Mouse (Mus musculus) embryonic facial prominence, embryonic 13.5 days (tissue): ENCODE results near the gene Itpr3. TPM values are rescaled to one million over a fixed set of nuclear protein-coding genes. Genes with fewer than 3 reads are reported as not detected.
A peak's percentile ranks its signal among the peaks of the same experiment; 100 is the strongest.

Experiments
- ATAC-seq: fragments of 200-750 bp; cut with Nextera tagmentation; 2 replicates; pipeline ENCODE4 v1.8.0; 2017; ENCODE audit warnings: low read depth; ENCODE audit not compliant: insufficient number of reproducible peaks, insufficient read depth, low FRiP score, low TSS enrichment
- H3K27ac ChIP-seq: fragments of 300-500 bp; sonication (generic); 2 replicates; pipeline ENCODE4 v1.5.1; 2015; ENCODE audit warnings: moderate library complexity, mild to moderate bottlenecking, inconsistent platforms
- H3K27me3 ChIP-seq: fragments of 300-500 bp; sonication (generic); 2 replicates; pipeline ENCODE4 v1.6.1; 2015; ENCODE audit warnings: mild to moderate bottlenecking, inconsistent platforms
- H3K36me3 ChIP-seq: fragments of 300-500 bp; sonication (generic); 2 replicates; pipeline ENCODE4 v1.6.1; 2015; ENCODE audit warnings: mild to moderate bottlenecking, inconsistent platforms
- H3K4me1 ChIP-seq: fragments of 300-500 bp; sonication (generic); 2 replicates; pipeline ENCODE4 v1.6.1; 2015; ENCODE audit warnings: inconsistent platforms
- H3K4me2 ChIP-seq: fragments of 300-500 bp; sonication (generic); 2 replicates; pipeline ENCODE4 v1.6.1; 2015; ENCODE audit warnings: moderate library complexity, mild to moderate bottlenecking, inconsistent platforms
- H3K4me3 ChIP-seq: fragments of 300-500 bp; sonication (generic); 2 replicates; pipeline ENCODE4 v1.5.1; 2015; ENCODE audit warnings: mild to moderate bottlenecking, inconsistent platforms
- H3K9ac ChIP-seq: fragments of 300-500 bp; sonication (generic); 2 replicates; pipeline ENCODE4 v1.6.1; 2015; ENCODE audit warnings: mild to moderate bottlenecking, inconsistent platforms
- H3K9me3 ChIP-seq: fragments of 300-500 bp; sonication (generic); 2 replicates; pipeline ENCODE4 v1.6.1; 2016; ENCODE audit warnings: inconsistent platforms
- WGBS: fragments of 180-500 bp; shearing (Covaris S2); methylation state at CpG from one replicate; pipeline ENCODE4 v1.1.7; 2015; ENCODE audit warnings: mixed read lengths; 5-methylcytosine and 5-hydroxymethylcytosine counted together
- polyA plus RNA-seq: library from polyadenylated mRNA; unstranded; fragments of >200 nt; fragmentation: Nextera tagmentation; extraction: Ambion mirVana; gene quantifications from 2 replicates; pipeline ENCODE4 v1.2.1, GENCODE M21; 2015

Itpr3 gene
- polyA plus RNA-seq, 1 experiment from 2014 or later, result 3.8 TPM

- WGBS, result under 1% methylated on average over 24 of the region's 24 CpGs
- no peak for ATAC-seq
These were observed 482 bp downstream of the Itpr3 start for GRCm38 (mm10) chr17:27057517-27058055.

GRCm38 (mm10) chr17:27060698-27061097, 3.6 kb downstream of the Itpr3 start:
- H3K4me2 ChIP-seq, result 0 out of 2 replicates have a peak overlapping the region, but pooled peaks have one; percentile 11
- peaks cover 57% of the 10 kb centered on the region for H3K4me1 ChIP-seq
- no peak overlapping the region for H3K4me3 ChIP-seq
- WGBS, result 68% methylated on average over 8 of the region's 8 CpGs
- no peak for ATAC-seq
- no peaks in the 10 kb centered on the region for H3K9me3 ChIP-seq
- no peaks in the 10 kb centered on the region for H3K36me3 ChIP-seq
- H3K27me3 ChIP-seq, result peaks cover 13% of the 10 kb centered on the region
- H3K9ac ChIP-seq, result no peak overlapping the region
- H3K27ac ChIP-seq, result no peak overlapping the region

More at GRCm38 (mm10) chr17:27057517-27058055, 482 bp downstream of the Itpr3 start:
- Histone ChIP-seq H3K36me3 (no peaks in the 10 kb centered on the region), H3K4me3 (peak overlapping the region; percentile 64), H3K4me1 (peaks cover 42% of the 10 kb centered on the region), H3K27me3 (peaks cover 13% of the 10 kb centered on the region), H3K9me3 (no peaks in the 10 kb centered on the region), H3K4me2 (peak overlapping the region; percentile 89), H3K9ac (peak overlapping the region; percentile 77), H3K27ac (peak overlapping the region; percentile 90)

- no peak overlapping the region for H3K27ac ChIP-seq
- no peak overlapping the region for H3K4me2 ChIP-seq
- H3K4me3 ChIP-seq, result no peak overlapping the region
- no peaks in the 10 kb centered on the region for H3K36me3 ChIP-seq
- no peaks in the 10 kb centered on the region for H3K9me3 ChIP-seq
- ATAC-seq, result no peak
- H3K27me3 ChIP-seq, result peaks cover 13% of the 10 kb centered on the region
- no peak overlapping the region for H3K9ac ChIP-seq
- WGBS, result 94% methylated on average over 3 of the region's 3 CpGs
- peaks cover 55% of the 10 kb centered on the region for H3K4me1 ChIP-seq
These were observed 4.6 kb downstream of the Itpr3 start for GRCm38 (mm10) chr17:27061727-27062126.

- Histone ChIP-seq H3K27me3 (peaks cover 13% of the 10 kb centered on the region), H3K4me3 (no peak overlapping the region), H3K9me3 (no peaks in the 10 kb centered on the region), H3K4me1 (peaks cover 48% of the 10 kb centered on the region), H3K4me2 (no peak overlapping the region), H3K27ac (no peak overlapping the region), H3K36me3 (no peaks in the 10 kb centered on the region), H3K9ac (no peak overlapping the region)
- 94% methylated on average over 7 of the region's 7 CpGs for WGBS
- ATAC-seq, result no peak
These were observed 5.6 kb downstream of the Itpr3 start for GRCm38 (mm10) chr17:27062684-27063083.

GRCm38 (mm10) chr17:27063717-27064116, 6.6 kb downstream of the Itpr3 start:
- H3K9me3 ChIP-seq, result no peaks in the 10 kb centered on the region
- peaks cover 4% of the 10 kb centered on the region for H3K27me3 ChIP-seq
- peak overlapping the region; percentile 0; the same call in 1 of the 2 replicates for H3K27ac ChIP-seq
- no peak overlapping the region for H3K4me3 ChIP-seq
- no peaks in the 10 kb centered on the region for H3K36me3 ChIP-seq
- 31% methylated on average over 6 of the region's 6 CpGs for WGBS
- H3K9ac ChIP-seq, result peak overlapping the region; percentile 32; the same call in 1 of the 2 replicates
- peaks cover 38% of the 10 kb centered on the region for H3K4me1 ChIP-seq
- ATAC-seq, result peak; percentile 50; the same call in 1 of the 2 replicates
- H3K4me2 ChIP-seq, result no peak overlapping the region

- H3K27ac ChIP-seq, result 0 out of 2 replicates have a peak overlapping the region, but pooled peaks have one; percentile 0
- no peaks in the 10 kb centered on the region for H3K9me3 ChIP-seq
- no peak overlapping the region for H3K4me3 ChIP-seq
- H3K4me2 ChIP-seq, result no peak overlapping the region
- peaks cover 34% of the 10 kb centered on the region for H3K4me1 ChIP-seq
- H3K27me3 ChIP-seq, result peaks cover under 1% of the 10 kb centered on the region; the same call in 1 of the 2 replicates
- H3K9ac ChIP-seq, result peak overlapping the region; percentile 32; the same call in 1 of the 2 replicates
- no peak for ATAC-seq
- no peaks in the 10 kb centered on the region for H3K36me3 ChIP-seq
- 61% methylated on average over 2 of the region's 2 CpGs for WGBS
These were observed 7.1 kb downstream of the Itpr3 start for GRCm38 (mm10) chr17:27064195-27064594.

- Histone ChIP-seq H3K4me3 (no peak overlapping the region), H3K36me3 (no peaks in the 10 kb centered on the region), H3K9ac (no peak overlapping the region), H3K4me2 (no peak overlapping the region), H3K27me3 (no peaks in the 10 kb centered on the region), H3K9me3 (no peaks in the 10 kb centered on the region), H3K27ac (no peak overlapping the region), H3K4me1 (peaks cover 31% of the 10 kb centered on the region)
- WGBS, result 80% methylated on average over 7 of the region's 7 CpGs
- ATAC-seq, result no peak
These were observed 9.0 kb downstream of the Itpr3 start for GRCm38 (mm10) chr17:27066065-27066464.

- no peak overlapping the region for H3K4me2 ChIP-seq
- 74% methylated on average over 5 of the region's 5 CpGs for WGBS
- H3K27ac ChIP-seq, result no peak overlapping the region
- no peaks in the 10 kb centered on the region for H3K27me3 ChIP-seq
- H3K4me3 ChIP-seq, result no peak overlapping the region
- no peak overlapping the region for H3K9ac ChIP-seq
- ATAC-seq, result no peak
- H3K36me3 ChIP-seq, result no peaks in the 10 kb centered on the region; the same call in 1 of the 2 replicates
- H3K9me3 ChIP-seq, result no peaks in the 10 kb centered on the region
- H3K4me1 ChIP-seq, result peaks cover 23% of the 10 kb centered on the region
These were observed 12.0 kb downstream of the Itpr3 start for GRCm38 (mm10) chr17:27069071-27069470.

GRCm38 (mm10) chr17:27070913-27071312, 13.8 kb downstream of the Itpr3 start:
- 91% methylated on average over 7 of the region's 7 CpGs for WGBS
- ATAC-seq, result no peak
- Histone ChIP-seq H3K9ac (no peak overlapping the region), H3K36me3 (no peaks in the 10 kb centered on the region; the same call in 1 of the 2 replicates), H3K27me3 (no peaks in the 10 kb centered on the region), H3K4me3 (no peak overlapping the region), H3K27ac (no peak overlapping the region), H3K9me3 (no peaks in the 10 kb centered on the region), H3K4me2 (no peak overlapping the region), H3K4me1 (peaks cover 30% of the 10 kb centered on the region)

- Histone ChIP-seq H3K27me3 (no peaks in the 10 kb centered on the region), H3K9ac (no peak overlapping the region), H3K4me1 (peaks cover 26% of the 10 kb centered on the region), H3K27ac (no peak overlapping the region), H3K36me3 (peaks cover under 1% of the 10 kb centered on the region; the same call in 1 of the 2 replicates), H3K4me2 (no peak overlapping the region), H3K9me3 (no peaks in the 10 kb centered on the region), H3K4me3 (no peak overlapping the region)
- 40% methylated on average over 6 of the region's 6 CpGs for WGBS
- no peak for ATAC-seq
These were observed 14.5 kb downstream of the Itpr3 start for GRCm38 (mm10) chr17:27071630-27072029.

GRCm38 (mm10) chr17:27072363-27072762, 15.3 kb downstream of the Itpr3 start:
- Histone ChIP-seq H3K36me3 (peaks cover 8% of the 10 kb centered on the region), H3K4me3 (no peak overlapping the region), H3K9ac (no peak overlapping the region), H3K4me1 (peaks cover 26% of the 10 kb centered on the region), H3K9me3 (no peaks in the 10 kb centered on the region), H3K4me2 (no peak overlapping the region), H3K27ac (no peak overlapping the region), H3K27me3 (no peaks in the 10 kb centered on the region)
- 93% methylated on average over 8 of the region's 8 CpGs for WGBS
- ATAC-seq, result no peak

GRCm38 (mm10) chr17:27073126-27073525, 16.0 kb downstream of the Itpr3 start:
- Histone ChIP-seq H3K9me3 (peaks cover 3% of the 10 kb centered on the region; the same call in 1 of the 2 replicates), H3K27me3 (no peaks in the 10 kb centered on the region), H3K27ac (no peak overlapping the region), H3K36me3 (peaks cover 14% of the 10 kb centered on the region), H3K4me3 (no peak overlapping the region), H3K9ac (no peak overlapping the region), H3K4me2 (no peak overlapping the region), H3K4me1 (peaks cover 26% of the 10 kb centered on the region)
- 80% methylated on average over 5 of the region's 5 CpGs for WGBS
- no peak for ATAC-seq
